Mouse (Mus musculus) heart, embryonic 14.5 days (tissue): ENCODE data around the gene Gm16181. TPM values are rescaled to one million over a fixed set of nuclear protein-coding genes. Genes with fewer than 3 reads are reported as not detected.
A peak's percentile ranks its signal among the peaks of the same experiment; 100 is the strongest.

Experiments used
- ATAC-seq: fragments of 200-750 bp; cut with Nextera tagmentation; 2 replicates; pipeline ENCODE4 v1.8.0; 2017; ENCODE audit warnings: low read depth, moderate TSS enrichment; ENCODE audit not compliant: insufficient number of reproducible peaks, insufficient read depth, low FRiP score
- H3K27ac ChIP-seq, 2 experiments: fragments of 200-500 bp in 1 of 2; fragments of 300-500 bp in 1 of 2; sonication (generic) in 1 of 2; replicated peaks in 1 of 2; 2 replicates each; pipeline ENCODE4 v1.5.1; 2012 to 2014; ENCODE audit warnings: low read depth in 2 of 2, low read length in 2 of 2, control low read depth in 1 of 2, mild to moderate bottlenecking in 1 of 2, mixed read lengths in 1 of 2; ENCODE audit not compliant: control insufficient read depth in 1 of 2, insufficient read depth in 1 of 2
- H3K27me3 ChIP-seq: fragments of 300-500 bp; sonication (generic); 2 replicates; pipeline ENCODE4 v1.6.1; 2014; ENCODE audit warnings: mild to moderate bottlenecking, low read length, control low read depth; ENCODE audit not compliant: control insufficient read depth, insufficient read depth
- H3K36me3 ChIP-seq: fragments of 300-500 bp; sonication (generic); 2 replicates; pipeline ENCODE4 v1.6.1; 2014; ENCODE audit warnings: mild to moderate bottlenecking, control low read depth, low read length, mixed read lengths; ENCODE audit not compliant: control insufficient read depth, insufficient read depth
- H3K4me1 ChIP-seq, 2 experiments: fragments of 200-500 bp in 1 of 2; fragments of 300-500 bp in 1 of 2; sonication (generic) in 1 of 2; 2 replicates each; pipeline ENCODE4 v1.6.1; 2012 to 2014; ENCODE audit warnings: low read length in 2 of 2, control low read depth in 1 of 2, mixed read lengths in 1 of 2; ENCODE audit not compliant: control insufficient read depth in 2 of 2, insufficient read depth in 2 of 2
- H3K4me2 ChIP-seq: fragments of 300-500 bp; sonication (generic); 2 replicates; pipeline ENCODE4 v1.6.1; 2014; ENCODE audit warnings: mild to moderate bottlenecking, low read length
- H3K4me3 ChIP-seq, 2 experiments: fragments of 200-500 bp in 1 of 2; fragments of 300-500 bp in 1 of 2; sonication (generic) in 1 of 2; 2 replicates each; pipeline ENCODE4 v1.5.1; 2012 to 2014; ENCODE audit warnings: low read length in 2 of 2, mild to moderate bottlenecking in 2 of 2, control low read depth in 1 of 2, low read depth in 1 of 2, moderate library complexity in 1 of 2; ENCODE audit not compliant: control insufficient read depth in 1 of 2, insufficient read depth in 1 of 2
- H3K9ac ChIP-seq: fragments of 300-500 bp; sonication (generic); 2 replicates; pipeline ENCODE4 v1.6.1; 2014; ENCODE audit warnings: mild to moderate bottlenecking, low read length
- H3K9me3 ChIP-seq: fragments of 300-500 bp; sonication (generic); 2 replicates; pipeline ENCODE4 v1.6.1; 2016; ENCODE audit warnings: low read length, control low read depth; ENCODE audit not compliant: control insufficient read depth
- WGBS: fragments of 180-500 bp; shearing (Covaris S2); extraction: QIAGEN DNeasy Blood & Tissue Kit; methylation state at CpG from one replicate; pipeline ENCODE4 v1.1.7; 2014; 5-methylcytosine and 5-hydroxymethylcytosine counted together
- polyA plus RNA-seq: library from polyadenylated mRNA; unstranded; fragments of >200 nt; fragmentation: Nextera tagmentation; extraction: Ambion mirVana; gene quantifications from 2 replicates; pipeline ENCODE4 v1.2.1, GENCODE M21; 2014

Gene Gm16181
- polyA plus RNA-seq, 1 experiment from 2014 or later, result not detected

DNA sequence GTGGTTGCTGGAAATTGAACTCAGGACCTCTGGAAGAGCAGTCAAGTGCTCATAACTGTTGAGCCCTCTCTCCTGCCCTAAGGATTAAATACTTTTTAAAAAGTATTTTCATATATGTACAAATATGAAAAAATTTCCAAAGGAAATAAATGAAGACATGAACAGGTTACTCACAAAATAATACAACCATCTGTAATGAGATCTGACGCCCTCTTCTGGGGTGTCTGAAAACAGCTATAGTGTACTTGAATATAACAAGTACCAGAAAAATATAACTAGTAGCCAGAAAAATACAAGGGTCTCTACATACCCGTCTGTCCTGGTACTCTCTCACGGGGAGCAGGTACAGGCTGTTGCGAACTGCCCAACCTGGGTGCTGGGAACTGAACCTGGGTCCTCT, 4.0 kb downstream of the Gm16181 start:
- H3K36me3 ChIP-seq, result peaks cover 66% of the 10 kb centered on the region

GRCm38 (mm10) chr17:35225456-35225855, 4.8 kb downstream of the Gm16181 start:
- Histone ChIP-seq H3K27ac (no peak overlapping the region), H3K36me3 (peaks cover 66% of the 10 kb centered on the region), H3K9ac (no peak overlapping the region), H3K9me3 (no peaks in the 10 kb centered on the region), H3K4me2 (no peak overlapping the region), H3K4me1 (peaks cover 0 to 2% of the 10 kb centered on the region in 2 experiments; a peak in 2 of 4 replicates), H3K27me3 (no peaks in the 10 kb centered on the region), H3K4me3 (no peak overlapping the region)
- ATAC-seq, result no peak
- 93% methylated on average over 5 of the region's 5 CpGs for WGBS

More for the DNA sequence above, 4.0 kb downstream of the Gm16181 start:
- Histone ChIP-seq H3K4me2 (no peak overlapping the region), H3K4me1 (peaks cover 3 to 9% of the 10 kb centered on the region in 2 experiments), H3K9me3 (no peaks in the 10 kb centered on the region), H3K27me3 (no peaks in the 10 kb centered on the region), H3K9ac (no peak overlapping the region), H3K4me3 (no peak overlapping the region), H3K27ac (no peak overlapping the region)
- 90% methylated on average over 4 of the region's 4 CpGs for WGBS
- ATAC-seq, result no peak

DNA sequence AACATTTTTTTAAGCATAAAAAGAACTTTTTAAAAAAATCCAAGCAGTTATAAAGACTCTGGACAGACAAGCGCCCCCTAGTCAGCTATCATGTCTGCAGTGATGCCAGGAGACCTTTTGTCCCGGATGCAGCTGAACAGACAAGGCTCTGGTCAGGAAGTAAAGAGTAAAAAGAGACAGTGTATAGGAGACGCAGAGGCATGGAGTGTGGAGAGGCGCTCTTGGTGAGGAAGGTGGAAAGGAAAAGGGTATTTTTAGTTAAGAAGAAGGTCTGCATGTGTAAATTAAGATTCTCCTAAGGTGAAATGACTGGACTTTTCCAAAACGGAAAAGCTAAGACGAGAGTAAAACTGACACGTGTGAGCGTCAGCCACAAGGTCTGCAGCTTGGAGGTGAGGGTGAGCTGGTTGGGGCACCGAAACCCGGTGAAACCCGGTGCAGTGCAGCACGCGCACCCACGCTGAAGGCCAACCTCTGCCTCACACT, 6.0 kb downstream of the Gm16181 start:
- H3K27ac ChIP-seq, result 0 out of 4 replicates have a peak overlapping the region, but pooled peaks of 1 of the 2 experiments have one; percentile 31
- ATAC-seq, result no peak
- peaks cover 67% of the 10 kb centered on the region for H3K36me3 ChIP-seq
- H3K4me3 ChIP-seq, result no peak overlapping the region
- 70% methylated on average over 14 of the region's 14 CpGs for WGBS
- H3K27me3 ChIP-seq, result no peaks in the 10 kb centered on the region
- no peaks in the 10 kb centered on the region for H3K9me3 ChIP-seq
- H3K9ac ChIP-seq, result no peak overlapping the region
- H3K4me2 ChIP-seq, result no peak overlapping the region
- peaks cover 0 to 1% of the 10 kb centered on the region in 2 experiments; a peak in 2 of 4 replicates for H3K4me1 ChIP-seq

- H3K4me3 ChIP-seq, result no peak overlapping the region
- no peak for ATAC-seq
- 91% methylated on average over 10 of the region's 10 CpGs for WGBS
- no peak overlapping the region for H3K27ac ChIP-seq
- H3K9ac ChIP-seq, result peak overlapping the region; percentile 21; the same call in 1 of the 2 replicates
- no peak overlapping the region for H3K4me2 ChIP-seq
- no peaks in the 10 kb centered on the region for H3K9me3 ChIP-seq
- no peaks in the 10 kb centered on the region for H3K27me3 ChIP-seq
- peaks cover 66% of the 10 kb centered on the region for H3K36me3 ChIP-seq
- peaks cover 7 to 22% of the 10 kb centered on the region in 2 experiments for H3K4me1 ChIP-seq
Measured at GRCm38 (mm10) chr17:35231022-35231421, 10.4 kb downstream of the Gm16181 start.

GRCm38 (mm10) chr17:35232043-35232442, 11.4 kb downstream of the Gm16181 start:
- H3K4me2 ChIP-seq, result no peak overlapping the region
- ATAC-seq, result no peak
- H3K36me3 ChIP-seq, result peaks cover 63% of the 10 kb centered on the region
- WGBS, result 14% methylated on average over 12 of the region's 12 CpGs
- no peak overlapping the region for H3K4me3 ChIP-seq
- no peaks in the 10 kb centered on the region for H3K27me3 ChIP-seq
- peak overlapping the region; percentile 27; the same call in 1 of the 2 replicates for H3K9ac ChIP-seq
- no peaks in the 10 kb centered on the region for H3K9me3 ChIP-seq
- no peak overlapping the region for H3K27ac ChIP-seq
- H3K4me1 ChIP-seq, result peaks cover 7 to 25% of the 10 kb centered on the region in 2 experiments

GRCm38 (mm10) chr17:35232659-35233058, 12.0 kb downstream of the Gm16181 start:
- Histone ChIP-seq H3K36me3 (peaks cover 60% of the 10 kb centered on the region), H3K27ac (peak overlapping the region in 1 of 2 experiments; percentile 86; a peak in 1 of 4 replicates), H3K4me2 (peak overlapping the region; percentile 82; the same call in 1 of the 2 replicates), H3K27me3 (no peaks in the 10 kb centered on the region), H3K9me3 (no peaks in the 10 kb centered on the region), H3K9ac (peak overlapping the region; percentile 27; the same call in 1 of the 2 replicates), H3K4me3 (no peak overlapping the region), H3K4me1 (peaks cover 7 to 25% of the 10 kb centered on the region in 2 experiments)
- no peak for ATAC-seq
- WGBS, result 77% methylated on average over 5 of the region's 5 CpGs

GRCm38 (mm10) chr17:35233114-35233980, 12.7 kb downstream of the Gm16181 start, which contains the start of gene Atp6v1g2:
Gene Atp6v1g2, plus strand, starts transcription at chr17:35233660.
- WGBS, result 60% methylated on average over 18 of the region's 18 CpGs
- peak within 1 kb of the TSS; percentile 91 for H3K9ac ChIP-seq
- peak within 1 kb of the TSS; percentile 82 for H3K4me2 ChIP-seq

More at GRCm38 (mm10) chr17:35233114-35233980, 12.7 kb downstream of the Gm16181 start, which contains the start of gene Atp6v1g2:
- Histone ChIP-seq H3K4me3 (peak within 1 kb of the TSS in 1 of 2 experiments; percentile 67; a peak in 3 of 4 replicates), H3K9me3 (no peaks in the 10 kb centered on the region), H3K27me3 (no peaks in the 10 kb centered on the region), H3K4me1 (peaks cover 7 to 25% of the 10 kb centered on the region in 2 experiments), H3K27ac (peak within 1 kb of the TSS; percentile 63 to 86), H3K36me3 (peaks cover 58% of the 10 kb centered on the region)
- 0 out of 2 replicates have a peak, but pooled peaks have one; percentile 9 for ATAC-seq
